Mouse (Mus musculus) neural tube, embryonic 11.5 days (tissue): ENCODE measurements at regions not wholly inside any gene's neighbourhood (a gene's known extent, or its start where the extent isn't known, plus 50 kb on each side); places are given as distances from the start of the nearest gene placed in this dataset.

Experiments
- ATAC-seq: fragments of 200-750 bp; cut with Nextera tagmentation; 2 replicates; pipeline ENCODE4 v1.8.0; 2017; ENCODE audit warnings: moderate number of reproducible peaks, mild to moderate bottlenecking, moderate TSS enrichment, moderate library complexity; ENCODE audit not compliant: insufficient read depth, low FRiP score, low TSS enrichment
- DNase-seq: peaks from one replicate; pipeline ENCODE4 v3.0.0-alpha.2; 2015; ENCODE audit warnings: low spot score
- H3K27ac ChIP-seq: fragments of 300-500 bp; sonication (generic); 2 replicates; pipeline ENCODE4 v1.5.1; 2014; ENCODE audit warnings: low read depth, mild to moderate bottlenecking, low read length
- H3K27me3 ChIP-seq: fragments of 300-500 bp; sonication (generic); 2 replicates; pipeline ENCODE4 v1.6.1; 2014; ENCODE audit warnings: mild to moderate bottlenecking, low read length, mixed read lengths; ENCODE audit not compliant: control insufficient read depth, insufficient read depth
- H3K36me3 ChIP-seq: fragments of 300-500 bp; sonication (generic); 2 replicates; pipeline ENCODE4 v1.6.1; 2014; ENCODE audit warnings: mild to moderate bottlenecking, low read length, moderate library complexity, mixed read lengths; ENCODE audit not compliant: control insufficient read depth, insufficient read depth
- H3K4me1 ChIP-seq: fragments of 300-500 bp; sonication (generic); 2 replicates; pipeline ENCODE4 v1.6.1; 2014; ENCODE audit warnings: low read length, mixed read lengths; ENCODE audit not compliant: control insufficient read depth, insufficient read depth
- H3K4me2 ChIP-seq: fragments of 300-500 bp; sonication (generic); 2 replicates; pipeline ENCODE4 v1.6.1; 2014; ENCODE audit warnings: low read depth, mild to moderate bottlenecking, moderate library complexity
- H3K4me3 ChIP-seq: fragments of 300-500 bp; sonication (generic); 2 replicates; pipeline ENCODE4 v1.5.1; 2014; ENCODE audit warnings: low read depth, low read length
- H3K9ac ChIP-seq: fragments of 300-500 bp; sonication (generic); 2 replicates; pipeline ENCODE4 v1.6.1; 2014; ENCODE audit warnings: mild to moderate bottlenecking, low read length
- H3K9me3 ChIP-seq: fragments of 300-500 bp; sonication (generic); 2 replicates; pipeline ENCODE4 v1.6.1; 2016; ENCODE audit warnings: low read length; ENCODE audit not compliant: control insufficient read depth
- WGBS: fragments of 180-500 bp; shearing (Covaris S2); extraction: QIAGEN DNeasy Blood & Tissue Kit; methylation state at CpG from one replicate; pipeline ENCODE4 v1.1.7; 2014; 5-methylcytosine and 5-hydroxymethylcytosine counted together

DNA sequence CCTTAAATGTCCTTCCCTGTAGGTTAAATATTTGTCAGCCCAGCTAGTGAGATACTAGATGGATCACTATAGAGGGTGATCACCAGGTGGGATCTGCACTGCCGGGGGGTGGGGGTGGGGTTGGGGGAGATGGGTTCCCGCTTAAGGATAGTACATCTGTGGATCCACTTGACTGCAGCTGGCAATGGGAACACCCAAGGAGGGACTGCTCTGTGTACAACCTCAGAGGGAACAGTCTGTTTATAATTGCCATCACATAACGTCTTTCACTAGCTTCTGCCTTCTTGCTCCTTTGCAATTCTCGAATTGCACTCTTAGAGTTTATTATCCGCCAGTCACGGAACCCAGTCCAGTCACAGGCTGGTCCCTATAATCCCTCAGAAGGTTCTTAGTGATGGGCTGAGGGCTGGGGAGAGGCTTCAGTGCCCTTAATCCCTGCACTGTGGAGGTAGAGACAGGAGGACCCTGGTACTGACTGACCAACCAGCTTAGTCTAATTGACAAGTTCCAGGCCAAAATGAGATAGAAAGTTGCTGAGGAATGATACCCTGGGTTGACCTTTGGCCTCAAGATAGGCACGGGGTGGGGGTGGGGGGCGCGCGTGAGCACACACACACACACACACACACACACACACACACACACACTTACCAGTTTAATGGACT, 162.4 kb downstream of the Icos start:
- no peaks in the 10 kb centered on the region for H3K36me3 ChIP-seq
- no peak overlapping the region for H3K4me3 ChIP-seq
- H3K4me1 ChIP-seq = peaks cover 38% of the 10 kb centered on the region
- no peak overlapping the region for H3K9ac ChIP-seq
- peak overlapping the region; percentile 54 for H3K27ac ChIP-seq
- no peaks in the 10 kb centered on the region for H3K9me3 ChIP-seq
- no peaks in the 10 kb centered on the region for H3K27me3 ChIP-seq
- H3K4me2 ChIP-seq = peak overlapping the region; percentile 23; the same call in 1 of the 2 replicates
- ATAC-seq = peak; percentile 65
- 35% methylated on average over 10 of the region's 10 CpGs for WGBS
- peak; percentile 30 for DNase-seq

DNA sequence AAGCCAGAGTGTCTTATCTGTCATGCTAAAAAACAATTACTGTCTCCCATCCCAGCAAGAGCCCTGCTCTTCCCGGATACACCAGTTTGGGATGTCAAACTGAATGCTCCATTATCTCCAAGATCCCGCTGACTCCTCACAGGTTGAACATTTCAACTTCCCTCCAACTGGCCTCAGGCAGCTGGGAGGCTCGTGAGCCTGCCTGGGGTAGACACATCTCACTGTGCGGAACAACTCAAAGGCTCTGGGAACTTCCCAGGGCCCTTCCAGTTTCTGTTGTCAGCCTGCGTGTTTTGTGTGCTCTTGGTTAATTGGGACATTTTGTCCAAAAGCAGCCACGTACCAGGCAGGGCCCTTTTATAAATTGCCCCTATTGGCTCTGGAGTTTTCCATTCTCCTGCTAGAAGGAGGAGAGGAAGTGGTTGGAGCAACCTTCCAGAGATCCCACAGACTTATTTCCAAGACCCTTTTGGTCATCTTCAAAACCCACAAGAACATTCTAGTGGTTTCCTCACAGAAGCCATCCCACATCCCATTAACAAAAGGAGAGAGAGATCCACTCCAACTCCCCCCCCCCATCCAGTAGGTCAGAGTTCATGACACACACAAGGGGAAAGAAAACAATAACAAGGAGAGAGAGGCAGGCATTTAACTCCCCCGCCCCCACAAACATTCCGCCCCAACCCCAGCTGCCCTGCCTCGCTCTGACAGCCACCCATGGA, 163.3 kb downstream of the Icos start:
- Histone ChIP-seq H3K27me3 (no peaks in the 10 kb centered on the region), H3K4me2 (no peak overlapping the region), H3K9ac (no peak overlapping the region), H3K27ac (0 out of 2 replicates have a peak overlapping the region, but pooled peaks have one; percentile 56), H3K36me3 (no peaks in the 10 kb centered on the region), H3K4me3 (no peak overlapping the region), H3K9me3 (no peaks in the 10 kb centered on the region), H3K4me1 (peaks cover 47% of the 10 kb centered on the region)
- DNase-seq (no peak), ATAC-seq (no peak)
- 8% methylated on average over 9 of the region's 9 CpGs for WGBS

DNA sequence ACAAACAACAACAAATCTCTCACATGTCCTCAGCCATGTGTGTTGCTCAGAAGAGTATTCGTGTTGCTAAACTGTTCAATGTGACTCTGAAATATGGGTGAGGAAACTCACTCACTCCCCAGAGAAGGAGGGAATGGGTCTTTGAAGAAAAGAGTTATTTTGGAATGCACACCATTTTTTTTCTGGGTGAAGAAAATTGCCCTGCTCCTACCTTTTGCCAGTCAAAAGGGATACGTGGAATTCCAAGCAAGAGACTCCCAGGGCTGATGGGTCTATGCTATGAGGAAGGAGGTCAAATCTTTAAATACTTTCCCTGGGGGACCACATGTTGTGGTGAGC, 163.8 kb downstream of the Icos start:
- 5% methylated on average over 2 of the region's 2 CpGs for WGBS
- no peak for ATAC-seq
- Histone ChIP-seq H3K27me3 (no peaks in the 10 kb centered on the region), H3K4me3 (no peak overlapping the region), H3K9me3 (no peaks in the 10 kb centered on the region), H3K36me3 (no peaks in the 10 kb centered on the region), H3K4me2 (no peak overlapping the region), H3K9ac (no peak overlapping the region), H3K27ac (no peak overlapping the region), H3K4me1 (peaks cover 48% of the 10 kb centered on the region)
- DNase-seq = no peak

DNA sequence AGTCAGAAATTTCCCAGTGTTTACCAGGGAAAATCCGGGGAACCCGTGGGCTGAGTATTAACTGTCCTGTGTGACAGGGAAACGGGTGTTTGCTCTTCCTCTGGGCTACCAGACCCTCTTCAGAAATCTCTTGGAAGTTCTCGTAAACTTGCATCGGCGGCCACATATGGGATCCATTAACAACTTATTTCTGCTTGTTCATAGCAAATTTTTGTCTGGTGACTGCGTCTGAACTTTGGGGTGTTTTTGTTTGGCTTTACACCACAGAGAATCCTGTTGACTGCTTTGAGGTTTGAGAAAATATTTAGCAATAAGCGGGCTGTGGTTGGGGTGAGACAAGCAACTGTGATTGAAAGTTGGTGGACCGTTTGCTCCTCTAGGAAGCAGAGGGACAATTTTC, 164.2 kb downstream of the Icos start:
- Histone ChIP-seq H3K9ac (no peak overlapping the region), H3K4me3 (no peak overlapping the region), H3K36me3 (no peaks in the 10 kb centered on the region), H3K9me3 (no peaks in the 10 kb centered on the region), H3K27ac (no peak overlapping the region), H3K4me1 (peaks cover 48% of the 10 kb centered on the region), H3K4me2 (no peak overlapping the region), H3K27me3 (no peaks in the 10 kb centered on the region)
- DNase-seq = no peak
- no peak for ATAC-seq
- whole genome bisulfite sequencing = 32% methylated on average over 9 of the region's 9 CpGs

DNA sequence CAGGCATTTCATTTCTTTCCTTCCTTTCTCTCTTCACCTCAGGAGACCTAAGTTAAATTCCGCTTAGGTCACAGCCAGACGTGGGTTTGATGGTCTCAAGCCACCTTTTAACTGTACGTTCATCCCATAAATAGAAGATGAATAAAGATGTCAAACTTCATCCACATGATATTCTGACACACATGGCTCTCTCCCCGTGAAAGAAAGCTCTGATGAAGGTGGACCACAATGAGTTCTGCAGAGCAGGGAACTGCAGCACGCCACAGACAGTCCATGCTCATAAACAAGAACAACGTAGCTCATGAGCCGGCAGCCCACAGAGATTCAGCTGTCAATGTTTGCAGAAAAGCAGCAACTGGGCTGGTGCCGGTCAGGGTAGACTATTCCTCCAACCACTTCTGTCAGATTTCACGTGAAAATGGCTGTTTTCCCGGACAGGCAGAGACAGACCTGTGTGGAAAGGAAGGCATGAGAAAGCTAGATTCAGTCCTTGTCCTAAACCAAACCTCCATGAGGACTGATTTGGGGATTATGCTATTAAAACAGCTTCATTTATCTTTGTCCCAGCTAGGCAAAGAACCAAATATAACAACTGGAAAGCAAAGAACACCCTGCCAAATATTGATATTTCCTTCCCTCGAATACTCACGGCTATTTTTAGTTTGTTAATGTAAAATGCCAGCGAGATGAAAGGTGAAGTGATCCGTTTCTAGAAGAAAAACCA, 165.5 kb downstream of the Icos start:
- Histone ChIP-seq H3K4me1 (peaks cover 48% of the 10 kb centered on the region), H3K9ac (no peak overlapping the region), H3K36me3 (no peaks in the 10 kb centered on the region), H3K27ac (no peak overlapping the region), H3K4me3 (no peak overlapping the region), H3K27me3 (no peaks in the 10 kb centered on the region), H3K4me2 (0 out of 2 replicates have a peak overlapping the region, but pooled peaks have one; percentile 4), H3K9me3 (no peaks in the 10 kb centered on the region)
- ATAC-seq (no peak), DNase-seq (no peak)
- 27% methylated on average over 14 of the region's 14 CpGs for WGBS

DNA sequence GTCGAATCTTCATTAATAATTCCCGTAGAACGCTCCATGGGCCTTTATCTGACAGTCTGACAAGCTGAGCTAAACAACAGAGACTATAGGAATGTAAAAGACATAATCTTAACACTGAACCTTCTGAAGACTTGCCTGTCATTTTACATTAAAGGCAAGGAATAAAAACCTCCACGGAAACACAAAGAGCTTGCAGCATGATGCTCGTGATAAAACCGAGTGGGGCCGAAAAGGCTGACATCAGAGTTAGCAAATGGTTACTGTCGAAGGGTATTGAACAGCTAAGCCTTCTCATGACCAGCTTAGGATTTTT, 166.0 kb downstream of the Icos start:
- WGBS = 59% methylated on average over 8 of the region's 8 CpGs
- Histone ChIP-seq H3K4me2 (no peak overlapping the region), H3K4me3 (no peak overlapping the region), H3K27me3 (no peaks in the 10 kb centered on the region), H3K27ac (no peak overlapping the region), H3K4me1 (peaks cover 48% of the 10 kb centered on the region), H3K9me3 (no peaks in the 10 kb centered on the region), H3K36me3 (no peaks in the 10 kb centered on the region), H3K9ac (no peak overlapping the region)
- no peak for DNase-seq
- ATAC-seq = no peak

DNA sequence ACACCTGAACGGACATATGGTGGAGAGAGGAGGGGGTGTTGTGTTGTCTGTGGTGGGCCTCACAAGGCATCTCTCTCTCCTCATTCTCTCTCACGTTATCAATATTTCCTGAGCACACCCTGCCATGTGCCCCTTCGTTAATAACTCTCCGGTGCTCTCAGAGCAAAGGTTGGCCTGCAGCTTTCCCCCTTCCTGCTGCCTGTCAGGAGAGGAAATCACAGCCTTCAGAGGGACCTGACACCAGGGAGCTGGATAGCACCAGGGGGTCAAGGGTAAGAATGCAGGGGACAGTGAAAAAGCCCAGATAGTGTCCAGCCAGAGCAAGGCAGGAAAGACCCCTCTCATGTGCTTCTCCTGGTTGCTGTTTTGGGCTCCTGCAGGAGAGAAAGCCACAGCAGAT, 167.3 kb downstream of the Icos start:
- no peak overlapping the region for H3K4me3 ChIP-seq
- 47% methylated on average over 4 of the region's 4 CpGs for WGBS
- peaks cover 43% of the 10 kb centered on the region for H3K4me1 ChIP-seq
- no peaks in the 10 kb centered on the region for H3K36me3 ChIP-seq
- H3K27me3 ChIP-seq = no peaks in the 10 kb centered on the region
- peak overlapping the region; percentile 70; the same call in 1 of the 2 replicates for H3K27ac ChIP-seq
- no peak overlapping the region for H3K9ac ChIP-seq
- H3K9me3 ChIP-seq = no peaks in the 10 kb centered on the region
- no peak for DNase-seq
- no peak overlapping the region for H3K4me2 ChIP-seq
- ATAC-seq = no peak

DNA sequence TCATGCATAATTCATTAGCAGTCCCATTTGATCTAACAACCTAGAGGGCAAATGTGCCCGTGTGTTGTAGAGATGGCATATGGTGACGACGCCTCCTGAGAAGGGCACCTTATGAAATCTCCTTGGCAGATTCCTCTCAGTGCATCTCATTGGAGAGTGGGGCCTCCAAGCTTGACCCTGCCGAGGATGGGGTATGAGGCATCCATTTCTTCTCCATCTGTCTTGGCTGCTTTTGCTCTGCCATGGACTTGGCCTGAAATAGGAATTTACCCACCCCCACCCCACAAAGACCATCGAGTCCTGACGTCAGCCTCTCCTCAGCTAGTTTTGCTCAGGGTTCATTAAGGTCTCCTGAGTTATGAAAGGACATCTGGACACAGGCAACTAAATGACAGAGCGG, 167.8 kb downstream of the Icos start:
- H3K9me3 ChIP-seq = no peaks in the 10 kb centered on the region
- H3K27ac ChIP-seq = 0 out of 2 replicates have a peak overlapping the region, but pooled peaks have one; percentile 70
- DNase-seq (peak; percentile 19), ATAC-seq (no peak)
- no peaks in the 10 kb centered on the region for H3K36me3 ChIP-seq
- H3K27me3 ChIP-seq = no peaks in the 10 kb centered on the region
- 39% methylated on average over 7 of the region's 7 CpGs for WGBS
- H3K4me1 ChIP-seq = peaks cover 38% of the 10 kb centered on the region
- no peak overlapping the region for H3K4me3 ChIP-seq
- no peak overlapping the region for H3K4me2 ChIP-seq
- no peak overlapping the region for H3K9ac ChIP-seq
